Comparison of ENCODE assay signal across 8 mouse cellular contexts in the genomic region with DNA sequence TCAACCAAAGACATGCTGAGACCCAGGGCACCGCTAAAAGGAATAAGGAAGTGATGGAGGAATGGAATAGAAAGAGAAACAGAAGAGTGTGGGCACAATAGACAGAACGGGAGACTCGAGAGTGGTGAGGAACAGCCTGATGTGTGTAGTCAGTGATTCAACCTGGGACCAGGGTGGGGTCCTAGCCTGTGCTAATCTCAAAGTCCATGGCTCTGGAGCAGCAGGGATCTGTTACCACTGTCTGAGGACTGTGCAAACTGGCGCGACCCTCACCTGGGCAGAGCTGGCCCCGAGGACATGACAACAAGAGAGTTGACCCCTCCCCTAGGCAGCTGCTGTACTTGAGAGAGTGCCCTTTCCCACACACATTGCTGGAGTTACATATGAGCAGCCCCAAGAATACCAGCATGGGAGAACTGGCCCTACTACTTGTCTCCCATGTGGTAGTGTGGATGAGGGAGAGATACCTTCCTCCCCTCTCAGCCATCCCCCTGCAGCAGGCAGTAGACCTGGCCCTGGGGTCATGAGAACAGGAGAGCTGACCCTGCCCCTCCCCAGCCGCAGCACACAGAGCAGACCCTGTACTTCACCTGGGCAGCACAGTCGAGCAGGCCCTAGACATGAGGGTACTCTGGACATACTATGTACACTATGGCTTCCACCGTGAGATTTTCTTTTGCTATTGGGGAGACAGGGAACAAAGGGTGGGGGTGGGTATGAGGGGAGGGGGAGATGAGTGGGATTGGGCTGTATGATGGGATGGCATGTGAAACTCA.
DNase-seq lines count a peak whose midpoint lies in the region; ATAC-seq lines count a peak whose summit lies in the region.
"Had no signal": no experiment of that assay in that cellular context is flagged by ENCODE, and none has a peak within 500 bp of the region (broad histone marks: within the 10 kb centered on the region; RNA-seq: fewer than 3 reads in every experiment).

No protein-coding gene starts in this region.

- H3K27ac ChIP-seq in limb, embryonic 11.5 days (replicated peaks; ENCODE audit: low read depth, low read length): no peak overlapping the region
- H3K27ac ChIP-seq in limb, embryonic 10.5 days: no peak overlapping the region
- H3K27ac ChIP-seq in hindbrain, embryonic 14.5 days: no peak overlapping the region
- H3K27ac ChIP-seq in liver, embryonic 11.5 days (ENCODE audit: low read depth, low read length): no peak overlapping the region
- H3K27ac ChIP-seq in neural tube, embryonic 15.5 days (replicated peaks): no peak overlapping the region

- H3K4me2 ChIP-seq in limb, embryonic 11.5 days (ENCODE audit: low read depth, severe bottlenecking): no peak overlapping the region
- H3K4me2 ChIP-seq in hindbrain, embryonic 14.5 days (replicated peaks): no peak overlapping the region
- H3K4me2 ChIP-seq in liver, embryonic 11.5 days: no peak overlapping the region
- H3K4me2 ChIP-seq in neural tube, embryonic 15.5 days: no peak overlapping the region

- H3K4me1 ChIP-seq in limb, embryonic 11.5 days (ENCODE audit: control insufficient read depth, insufficient read depth, low read length): no peaks in the 10 kb centered on the region
- no peaks in the 10 kb centered on the region for H3K4me1 ChIP-seq in limb, embryonic 10.5 days
- H3K4me1 ChIP-seq in hindbrain, embryonic 14.5 days (replicated peaks; ENCODE audit: control insufficient read depth, insufficient read depth, low read length): no peaks in the 10 kb centered on the region
- no peaks in the 10 kb centered on the region for H3K4me1 ChIP-seq in liver, embryonic 11.5 days (replicated peaks; ENCODE audit: control insufficient read depth, insufficient read depth, low read length)
- no peaks in the 10 kb centered on the region for H3K4me1 ChIP-seq in neural tube, embryonic 15.5 days

- H3K27me3 ChIP-seq in limb, embryonic 11.5 days (ENCODE audit: control insufficient read depth, insufficient read depth, low read length): no peaks in the 10 kb centered on the region
- no peaks in the 10 kb centered on the region for H3K27me3 ChIP-seq in limb, embryonic 10.5 days (ENCODE audit: low read depth, poor library complexity, severe bottlenecking)
- H3K27me3 ChIP-seq in hindbrain, embryonic 14.5 days (ENCODE audit: control insufficient read depth, insufficient read depth, low read length): no peaks in the 10 kb centered on the region
- H3K27me3 ChIP-seq in liver, embryonic 11.5 days (replicated peaks; ENCODE audit: control insufficient read depth, insufficient read depth, low read length): no peaks in the 10 kb centered on the region
- no peaks in the 10 kb centered on the region for H3K27me3 ChIP-seq in neural tube, embryonic 15.5 days (replicated peaks)

- 91% methylated on average over 9 of the region's 9 CpGs for WGBS in limb, embryonic 11.5 days
- WGBS in limb, embryonic 10.5 days: 90% methylated on average over 9 of the region's 9 CpGs
- WGBS in hindbrain, embryonic 14.5 days: 89% methylated on average over 9 of the region's 9 CpGs
- 81% methylated on average over 9 of the region's 9 CpGs for WGBS in liver, embryonic 11.5 days
- WGBS in neural tube, embryonic 15.5 days: 92% methylated on average over 9 of the region's 9 CpGs

- peak; percentile 46 for ATAC-seq in limb, embryonic 11.5 days (ENCODE audit: insufficient number of reproducible peaks, low FRiP score, low TSS enrichment, low read depth)
- ATAC-seq in hindbrain, embryonic 14.5 days (ENCODE audit: low FRiP score): peak; percentile 59; the same call in 1 of the 2 replicates
- peak; percentile 64 for ATAC-seq in liver, embryonic 11.5 days (replicated peaks; ENCODE audit: low FRiP score)
- 0 out of 2 replicates have a peak, but pooled peaks have one; percentile 32 for ATAC-seq in neural tube, embryonic 15.5 days (ENCODE audit: low FRiP score)

- no peaks in the 10 kb centered on the region for H3K36me3 ChIP-seq in limb, embryonic 11.5 days (ENCODE audit: control insufficient read depth, insufficient read depth, low read length)
- no peaks in the 10 kb centered on the region for H3K36me3 ChIP-seq in limb, embryonic 10.5 days
- peaks cover 87% of the 10 kb centered on the region for H3K36me3 ChIP-seq in hindbrain, embryonic 14.5 days (replicated peaks; ENCODE audit: control insufficient read depth, insufficient read depth)
- H3K36me3 ChIP-seq in liver, embryonic 11.5 days (ENCODE audit: control insufficient read depth, insufficient read depth, low read length): no peaks in the 10 kb centered on the region
- peaks cover 51% of the 10 kb centered on the region for H3K36me3 ChIP-seq in neural tube, embryonic 15.5 days

- H3K9ac ChIP-seq in limb, embryonic 11.5 days (ENCODE audit: low read length): no peak overlapping the region
- no peak overlapping the region for H3K9ac ChIP-seq in hindbrain, embryonic 14.5 days
- no peak overlapping the region for H3K9ac ChIP-seq in liver, embryonic 11.5 days (ENCODE audit: low read depth, low read length)
- H3K9ac ChIP-seq in neural tube, embryonic 15.5 days (replicated peaks): no peak overlapping the region

- no peak overlapping the region for H3K4me3 ChIP-seq in limb, embryonic 11.5 days (ENCODE audit: low read depth, low read length)
- no peak overlapping the region for H3K4me3 ChIP-seq in limb, embryonic 10.5 days
- no peak overlapping the region for H3K4me3 ChIP-seq in hindbrain, embryonic 14.5 days (replicated peaks; ENCODE audit: low read length)
- H3K4me3 ChIP-seq in liver, embryonic 11.5 days (ENCODE audit: low read depth, low read length): no peak overlapping the region
- no peak overlapping the region for H3K4me3 ChIP-seq in neural tube, embryonic 15.5 days (replicated peaks)

- no peaks in the 10 kb centered on the region for H3K9me3 ChIP-seq in limb, embryonic 11.5 days (ENCODE audit: control insufficient read depth, low read length)
- H3K9me3 ChIP-seq in limb, embryonic 10.5 days (replicated peaks): no peaks in the 10 kb centered on the region
- H3K9me3 ChIP-seq in hindbrain, embryonic 14.5 days (ENCODE audit: control insufficient read depth, low read length): no peaks in the 10 kb centered on the region
- no peaks in the 10 kb centered on the region for H3K9me3 ChIP-seq in liver, embryonic 11.5 days (ENCODE audit: control insufficient read depth, low read length)
- H3K9me3 ChIP-seq in neural tube, embryonic 15.5 days (replicated peaks): no peaks in the 10 kb centered on the region

- DNase-seq in limb, embryonic 11.5 days (ENCODE audit: low spot score): no peak
- DNase-seq in limb, embryonic 10.5 days (ENCODE audit: low spot score): no peak
- no peak for DNase-seq in hindbrain, embryonic 14.5 days (ENCODE audit: low spot score)
- DNase-seq in liver, embryonic 11.5 days (ENCODE audit: low spot score): no peak
- DNase-seq in layer of hippocampus, postnatal 36 days: no peak
- DNase-seq in cerebellum, adult 9-10 months: no peak
- DNase-seq: lung, postnatal 4 days had no signal
